Mouse (Mus musculus) G1E (cell line): ENCODE measurements at regions not wholly inside any gene's neighbourhood (a gene's known extent, or its start where the extent isn't known, plus 50 kb on each side); places are given as distances from the start of the nearest gene placed in this dataset.

Experiments
- ATAC-seq: 2 replicates; pipeline ENCODE4 v1.8.0; 2016; ENCODE audit warnings: mild to moderate bottlenecking; ENCODE audit not compliant: insufficient number of reproducible peaks, poor library complexity, low FRiP score, severe bottlenecking; ENCODE audit errors: extremely low read depth
- DNase-seq: peaks from one replicate; pipeline ENCODE4 v3.0.0; 2012; ENCODE audit warnings: low spot score
- H3K27me3 ChIP-seq: 2 replicates; pipeline ENCODE4 v1.6.1; 2012; ENCODE audit warnings: mild to moderate bottlenecking, low read length, inconsistent platforms; ENCODE audit not compliant: insufficient read depth
- H3K36me3 ChIP-seq: replicated peaks from 2 replicates; pipeline ENCODE3; 2012; ENCODE audit warnings: mild to moderate bottlenecking, inconsistent platforms
- H3K4me1 ChIP-seq: 2 replicates; pipeline ENCODE4 v1.6.1; 2012; ENCODE audit warnings: low read depth, low read length, inconsistent platforms, mixed read lengths; ENCODE audit not compliant: insufficient read depth
- H3K4me3 ChIP-seq: 2 replicates; pipeline ENCODE4 v1.5.1; 2012; ENCODE audit warnings: low read depth, mild to moderate bottlenecking, inconsistent platforms, low read length, moderate library complexity, mixed read lengths
- H3K9me3 ChIP-seq: replicated peaks from 2 replicates; pipeline ENCODE4 v1.6.1; 2012; ENCODE audit warnings: inconsistent platforms
- CTCF ChIP-seq: IDR thresholded peaks from 2 replicates; pipeline ENCODE4 v1.5.1; 2012; ENCODE audit warnings: low read depth, low read length, inconsistent platforms, mixed read lengths
- GATA1 ChIP-seq: IDR thresholded peaks from 2 replicates; pipeline ENCODE4 v1.6.1; 2012; ENCODE audit warnings: borderline replicate concordance, low read length, inconsistent platforms, mixed read lengths
- GATA2 ChIP-seq: IDR thresholded peaks from 2 replicates; pipeline ENCODE4 v1.6.1; 2012; ENCODE audit warnings: low read depth, low read length, inconsistent platforms, borderline replicate concordance
- POLR2AphosphoS5 ChIP-seq: IDR thresholded peaks from 2 replicates; pipeline ENCODE4 v1.6.1; 2012; ENCODE audit warnings: low read depth, low read length, inconsistent platforms; ENCODE audit not compliant: insufficient replicate concordance
- TAL1 ChIP-seq: conservative IDR thresholded peaks from 2 replicates; pipeline ENCODE4 v1.6.1; 2012; ENCODE audit warnings: low read depth, low read length, inconsistent platforms, mixed read lengths

DNA sequence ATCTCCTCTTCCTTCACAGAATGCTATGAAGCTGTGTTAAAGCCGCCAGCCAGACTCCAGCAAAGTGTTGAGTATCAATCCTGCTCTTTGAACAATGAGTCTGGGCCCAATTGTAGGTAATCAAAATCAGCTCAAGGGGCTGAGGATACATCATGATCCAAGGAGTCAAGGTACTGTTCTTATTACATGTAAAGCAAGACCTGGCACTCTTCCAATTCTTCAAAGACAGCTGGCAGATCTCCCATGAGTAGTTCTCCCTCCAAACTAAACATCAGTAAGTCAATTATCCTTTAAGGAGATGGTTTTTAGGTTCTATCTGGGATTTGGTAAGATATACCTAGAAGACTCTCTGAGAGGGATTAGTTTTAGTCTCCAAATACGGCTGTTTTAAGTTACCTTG, 76.5 kb upstream of the Pard3b start:
- H3K4me1 ChIP-seq, result no peaks in the 10 kb centered on the region
- H3K36me3 ChIP-seq, result no peaks in the 10 kb centered on the region
- no peak overlapping the region for H3K4me3 ChIP-seq
- DNase-seq (no peak), ATAC-seq (no peak)
- no peaks in the 10 kb centered on the region for H3K9me3 ChIP-seq
- TF ChIP-seq POLR2AphosphoS5 (no peak), GATA1 (no peak), GATA2 (no peak), CTCF (no peak), TAL1 (no peak)
- no peaks in the 10 kb centered on the region for H3K27me3 ChIP-seq

DNA sequence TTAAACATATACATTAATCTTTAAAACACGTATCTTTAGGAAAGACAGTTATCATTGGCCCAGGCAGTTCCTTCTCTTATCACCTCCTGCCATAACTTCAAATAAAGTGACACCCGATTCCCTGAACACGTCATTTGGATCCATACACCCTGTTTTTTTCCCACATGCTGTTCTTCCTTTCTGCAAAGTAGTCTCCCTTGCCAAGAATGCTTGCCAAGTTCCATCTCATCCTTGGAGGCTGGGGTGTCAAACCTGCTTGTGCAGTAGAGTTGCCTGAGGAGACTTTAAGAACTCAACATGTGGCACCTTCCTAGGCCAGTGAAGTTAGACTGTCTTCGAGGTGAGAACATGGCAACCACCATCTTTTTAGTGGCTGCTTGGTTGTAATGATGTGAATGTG, 73.2 kb upstream of the Pard3b start:
- Histone ChIP-seq H3K4me3 (no peak overlapping the region), H3K27me3 (no peaks in the 10 kb centered on the region), H3K4me1 (no peaks in the 10 kb centered on the region), H3K36me3 (no peaks in the 10 kb centered on the region), H3K9me3 (no peaks in the 10 kb centered on the region; the same call in 1 of the 2 replicates)
- DNase-seq (no peak), ATAC-seq (no peak)
- TF ChIP-seq GATA1, result no peak
- no peak for TF ChIP-seq GATA2
- TF ChIP-seq POLR2AphosphoS5, result no peak
- TF ChIP-seq TAL1, result no peak
- no peak for TF ChIP-seq CTCF

DNA sequence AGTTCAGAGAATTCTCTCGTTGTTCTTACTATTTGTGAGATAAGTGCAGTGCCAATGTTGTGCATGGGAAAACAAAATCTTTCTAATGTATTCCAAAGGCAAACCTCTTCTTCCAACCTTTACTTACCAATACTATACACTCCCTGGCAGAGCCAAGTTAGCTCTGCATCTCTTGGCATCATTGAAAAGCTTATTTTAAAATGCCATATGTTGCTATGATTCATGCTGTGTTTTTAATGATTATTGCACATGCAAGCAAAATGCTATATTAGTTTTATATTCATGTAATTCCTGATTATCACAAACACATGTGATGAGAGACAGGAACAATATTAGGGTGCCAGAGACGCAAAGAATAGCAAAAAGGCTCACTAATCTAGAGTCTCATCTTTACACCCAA, 64.3 kb upstream of the Pard3b start:
- Histone ChIP-seq H3K27me3 (no peaks in the 10 kb centered on the region), H3K4me1 (no peaks in the 10 kb centered on the region), H3K36me3 (no peaks in the 10 kb centered on the region), H3K9me3 (no peaks in the 10 kb centered on the region), H3K4me3 (no peak overlapping the region)
- DNase-seq, result no peak
- no peak for ATAC-seq
- TF ChIP-seq TAL1 (no peak), CTCF (no peak), GATA1 (no peak), GATA2 (no peak), POLR2AphosphoS5 (no peak)

DNA sequence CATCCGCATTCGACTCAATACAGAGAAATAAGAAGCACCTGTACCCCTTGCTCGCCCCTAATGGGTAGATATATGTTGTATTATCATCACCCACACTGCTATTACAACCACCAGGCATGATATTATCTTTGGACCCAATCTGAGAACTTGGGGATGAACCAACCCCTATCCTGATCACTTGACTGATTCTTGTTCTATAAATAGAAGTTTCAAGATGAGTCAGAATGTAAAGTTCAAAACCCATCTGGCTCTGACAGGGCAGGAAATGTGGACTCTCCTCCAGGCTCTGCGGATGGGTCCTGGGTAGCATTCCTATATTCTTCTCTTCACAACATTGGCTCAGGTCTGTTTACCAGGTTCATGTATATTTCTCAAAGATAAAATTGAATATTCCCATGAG, 61.9 kb upstream of the Pard3b start:
- DNase-seq, result no peak
- Histone ChIP-seq H3K36me3 (no peaks in the 10 kb centered on the region), H3K9me3 (no peaks in the 10 kb centered on the region), H3K4me1 (no peaks in the 10 kb centered on the region), H3K4me3 (no peak overlapping the region), H3K27me3 (no peaks in the 10 kb centered on the region)
- TF ChIP-seq POLR2AphosphoS5 (no peak), TAL1 (no peak), GATA2 (no peak), CTCF (no peak), GATA1 (no peak)
- ATAC-seq, result no peak

DNA sequence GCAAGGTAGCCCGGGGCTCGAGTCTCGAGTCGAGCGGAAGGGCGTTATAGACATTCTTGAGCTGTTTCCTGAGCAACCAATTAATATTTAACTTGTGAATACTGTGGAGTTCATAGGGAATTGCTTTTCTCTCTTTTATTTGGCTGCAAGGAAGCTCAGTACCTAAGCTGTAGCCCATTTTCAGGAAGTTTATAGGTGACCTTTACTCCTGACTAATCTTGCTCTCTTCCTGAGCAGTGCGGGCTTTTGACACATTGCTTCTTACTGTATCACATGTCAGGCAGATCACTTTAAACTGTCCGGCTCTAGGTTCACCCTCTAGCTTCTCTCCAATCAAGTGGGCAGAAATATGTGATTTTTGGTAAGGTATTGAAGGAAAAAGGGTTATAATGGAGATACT, 51.4 kb upstream of the Pard3b start:
- Histone ChIP-seq H3K4me1 (no peaks in the 10 kb centered on the region), H3K36me3 (no peaks in the 10 kb centered on the region), H3K27me3 (no peaks in the 10 kb centered on the region), H3K4me3 (no peak overlapping the region), H3K9me3 (no peaks in the 10 kb centered on the region)
- TF ChIP-seq GATA2 (no peak), GATA1 (no peak), TAL1 (no peak), CTCF (no peak), POLR2AphosphoS5 (no peak)
- no peak for ATAC-seq
- DNase-seq, result no peak
